Mouse (Mus musculus) liver, postnatal 0 days (tissue): ENCODE data around the gene Bcl6b. TPM values are rescaled to one million over a fixed set of nuclear protein-coding genes. Genes with fewer than 3 reads are reported as not detected.

ENCODE experiments used
- ATAC-seq: fragments of 200-750 bp; cut with Nextera tagmentation; 2 replicates; pipeline ENCODE4 v1.8.0; 2017; ENCODE audit warnings: mild to moderate bottlenecking, moderate library complexity
- DNase-seq: peaks from one replicate; pipeline ENCODE4 v3.0.0-alpha.2; 2016
- H3K27ac ChIP-seq: fragments of 300-500 bp; sonication (generic); 2 replicates; pipeline ENCODE4 v1.5.1; 2014; ENCODE audit warnings: antibody characterized with exemption, moderate library complexity, mild to moderate bottlenecking, low read depth
- H3K27me3 ChIP-seq: fragments of 300-500 bp; sonication (generic); 2 replicates; pipeline ENCODE4 v1.6.1; 2014; ENCODE audit warnings: low read length, control low read depth, mixed read lengths; ENCODE audit not compliant: insufficient read depth
- H3K36me3 ChIP-seq: fragments of 300-500 bp; sonication (generic); replicated peaks from 2 replicates; pipeline ENCODE4 v1.6.1; 2014; ENCODE audit warnings: mild to moderate bottlenecking, control low read depth, low read length, moderate library complexity, mixed read lengths; ENCODE audit not compliant: insufficient read depth
- H3K4me1 ChIP-seq: fragments of 300-500 bp; sonication (generic); 2 replicates; pipeline ENCODE4 v1.6.1; 2014; ENCODE audit warnings: antibody characterized with exemption, mild to moderate bottlenecking, control low read depth; ENCODE audit not compliant: insufficient read depth
- H3K4me2 ChIP-seq: fragments of 300-500 bp; sonication (generic); 2 replicates; pipeline ENCODE4 v1.6.1; 2014; ENCODE audit warnings: low read depth, mild to moderate bottlenecking, low read length, moderate library complexity, mixed read lengths
- H3K4me3 ChIP-seq: fragments of 300-500 bp; sonication (generic); 2 replicates; pipeline ENCODE4 v1.5.1; 2014; ENCODE audit warnings: low read depth, low read length
- H3K9ac ChIP-seq: fragments of 300-500 bp; sonication (generic); replicated peaks from 2 replicates; pipeline ENCODE4 v1.6.1; 2014; ENCODE audit warnings: mild to moderate bottlenecking, moderate library complexity
- H3K9me3 ChIP-seq: fragments of 300-500 bp; sonication (generic); 2 replicates; pipeline ENCODE4 v1.6.1; 2016; ENCODE audit warnings: mild to moderate bottlenecking, control low read depth, low read length, mixed read lengths
- CTCF ChIP-seq: sonication (generic); IDR thresholded peaks from 2 replicates; pipeline ENCODE4 v1.5.1; 2016; ENCODE audit warnings: antibody characterized with exemption, low read depth
- EP300 ChIP-seq: IDR thresholded peaks from 2 replicates; pipeline ENCODE4 v1.6.1; 2016; ENCODE audit warnings: antibody characterized with exemption, low read depth, mild to moderate bottlenecking
- WGBS: fragments of 180-500 bp; shearing (Covaris S2); extraction: QIAGEN DNeasy Blood & Tissue Kit; methylation state at CpG from one replicate; pipeline ENCODE4 v1.1.7; 2014; ENCODE audit not compliant: insufficient replicate concordance; 5-methylcytosine and 5-hydroxymethylcytosine counted together
- polyA plus RNA-seq: library from polyadenylated mRNA; unstranded; fragments of >200 nt; fragmentation: Nextera tagmentation; extraction: Ambion mirVana; gene quantifications from 2 replicates; pipeline ENCODE4 v1.2.1, GENCODE M21; 2015

The Bcl6b gene
- 1.4 and 1.8 TPM in 2 replicates for polyA plus RNA-seq

DNA sequence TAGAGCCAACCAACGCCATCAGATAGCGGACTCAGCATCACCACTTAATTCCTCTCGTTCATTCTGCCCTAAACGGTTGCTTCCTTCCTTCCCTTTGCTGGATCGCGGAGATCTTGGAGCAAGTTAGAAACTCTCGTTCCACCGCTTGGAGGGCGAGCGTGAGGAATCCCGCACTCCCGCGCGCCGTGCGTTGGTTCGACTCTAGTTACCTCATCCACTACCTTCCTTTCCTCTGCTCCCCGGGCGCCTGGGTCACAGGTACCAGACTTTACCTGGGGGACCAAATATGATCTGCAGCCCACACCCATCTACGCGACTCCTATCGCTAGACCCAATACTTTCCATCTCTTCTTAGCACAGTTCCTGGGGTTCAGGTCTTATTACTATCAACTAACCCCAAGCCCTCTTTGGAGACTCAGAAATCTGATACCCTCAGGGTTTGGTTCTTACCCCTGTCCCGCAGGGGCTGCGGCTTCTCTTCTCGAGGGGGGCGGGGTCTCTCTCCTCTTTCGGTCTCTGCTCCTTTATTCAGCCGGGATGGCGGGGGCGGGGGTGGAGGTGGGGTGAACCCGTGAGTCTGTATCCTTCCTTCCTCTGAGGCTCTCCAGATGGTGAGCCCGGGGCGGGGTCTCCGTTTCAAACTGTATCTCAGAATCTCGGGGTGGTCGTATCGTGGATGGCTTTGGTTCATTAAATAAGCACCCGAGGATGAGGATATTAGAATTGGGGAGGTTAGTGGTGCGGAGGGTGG lies at the start of gene Bcl6b:
TSS of gene Bcl6b (minus strand) at position 539 of the 751 bp plus-strand sequence.
- DNase-seq (no peak), ATAC-seq (peak; percentile 3; the same call in 1 of the 2 replicates)
- TF ChIP-seq EP300 (no peak), CTCF (no peak)
- peaks cover 28% of the 10 kb centered on the region for H3K4me1 ChIP-seq
- peak within 1 kb of the TSS; percentile 54 for H3K9ac ChIP-seq
- no peaks in the 10 kb centered on the region for H3K36me3 ChIP-seq
- H3K27me3 ChIP-seq, result peaks cover 46% of the 10 kb centered on the region
- peak within 1 kb of the TSS; percentile 77 for H3K4me2 ChIP-seq
- peak within 1 kb of the TSS; percentile 50 for H3K4me3 ChIP-seq
- 3% methylated on average over 39 of the region's 39 CpGs for WGBS
- H3K27ac ChIP-seq, result peak within 1 kb of the TSS; percentile 70
- no peaks in the 10 kb centered on the region for H3K9me3 ChIP-seq

DNA sequence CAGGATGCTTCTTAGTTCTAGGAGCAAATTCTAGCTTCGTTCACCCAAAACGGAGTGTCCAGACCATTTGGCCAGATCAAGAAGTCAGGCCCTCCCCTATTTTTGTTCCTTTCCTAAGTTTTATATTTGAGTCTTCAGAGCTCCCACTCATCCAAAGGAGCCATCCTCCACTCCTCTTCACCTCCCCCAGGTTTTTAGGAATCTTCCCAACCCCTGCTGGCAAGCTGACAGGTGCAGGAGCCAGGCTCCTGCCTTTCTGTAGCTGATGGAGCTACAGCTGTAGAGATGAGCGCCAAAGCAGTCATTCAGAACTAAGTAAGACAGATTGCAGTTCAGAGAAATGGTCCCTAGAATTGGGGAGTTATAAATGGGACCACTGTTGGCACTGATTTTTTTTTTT lies 49.4 kb upstream of the Bcl6b start:
- Histone ChIP-seq H3K27ac (no peak overlapping the region), H3K4me1 (no peaks in the 10 kb centered on the region), H3K9ac (no peak overlapping the region), H3K4me3 (no peak overlapping the region), H3K36me3 (no peaks in the 10 kb centered on the region), H3K9me3 (no peaks in the 10 kb centered on the region), H3K27me3 (no peaks in the 10 kb centered on the region), H3K4me2 (no peak overlapping the region)
- TF ChIP-seq EP300, result no peak
- no peak for TF ChIP-seq CTCF
- DNase-seq (no peak), ATAC-seq (no peak)
- WGBS, result 78% methylated on average over 3 of the region's 3 CpGs

DNA sequence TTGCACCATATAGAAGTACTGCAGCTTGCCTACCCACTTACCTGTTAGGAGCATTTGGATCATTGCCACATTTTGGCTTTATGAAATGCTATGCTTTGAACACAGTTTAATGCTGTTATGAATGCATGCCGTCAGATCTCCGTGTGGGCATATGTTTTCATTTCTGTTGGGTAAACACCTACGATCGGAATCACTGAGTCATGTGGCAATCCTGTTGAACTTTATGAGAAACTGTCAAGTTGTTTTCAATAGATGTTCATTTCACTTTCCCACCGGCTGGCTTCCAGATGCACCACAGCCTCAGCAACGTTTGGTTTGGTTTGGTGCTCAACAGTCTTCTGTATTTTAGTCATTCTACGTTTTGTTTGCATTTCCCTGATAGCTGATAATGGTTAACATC lies 42.0 kb upstream of the Bcl6b start:
- H3K9ac ChIP-seq, result no peak overlapping the region
- no peak overlapping the region for H3K4me3 ChIP-seq
- H3K27me3 ChIP-seq, result no peaks in the 10 kb centered on the region
- DNase-seq (no peak), ATAC-seq (no peak)
- H3K36me3 ChIP-seq, result no peaks in the 10 kb centered on the region
- TF ChIP-seq EP300 (no peak), CTCF (no peak)
- H3K4me1 ChIP-seq, result no peaks in the 10 kb centered on the region
- no peak overlapping the region for H3K27ac ChIP-seq
- 69% methylated on average over 7 of the region's 7 CpGs for WGBS
- no peaks in the 10 kb centered on the region for H3K9me3 ChIP-seq
- H3K4me2 ChIP-seq, result no peak overlapping the region

DNA sequence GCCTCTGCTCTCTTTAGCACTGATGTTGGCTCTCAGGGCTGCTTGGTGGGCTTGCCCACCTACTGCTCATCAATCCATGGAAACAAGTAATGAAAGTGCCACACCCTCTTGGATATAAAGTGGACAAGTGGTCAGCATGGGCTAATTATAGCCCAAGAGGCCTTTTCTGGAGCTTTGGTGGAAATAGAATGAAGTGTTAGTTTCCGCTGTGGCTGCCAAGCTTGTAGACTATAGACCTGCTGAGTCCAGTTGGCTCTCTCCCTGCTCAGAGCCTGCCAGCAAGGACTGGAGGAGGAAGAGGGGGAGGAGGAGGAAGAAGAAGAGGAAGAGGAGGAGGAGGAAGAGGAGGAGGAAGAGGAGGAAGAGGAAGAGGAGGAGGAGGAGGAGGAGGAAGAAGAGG lies 36.8 kb upstream of the Bcl6b start:
- Histone ChIP-seq H3K9ac (no peak overlapping the region), H3K4me1 (no peaks in the 10 kb centered on the region), H3K36me3 (no peaks in the 10 kb centered on the region), H3K27ac (no peak overlapping the region), H3K9me3 (no peaks in the 10 kb centered on the region), H3K27me3 (no peaks in the 10 kb centered on the region), H3K4me3 (no peak overlapping the region), H3K4me2 (no peak overlapping the region)
- WGBS, result 80% methylated on average over 1 of the region's 1 CpGs
- ATAC-seq (no peak), DNase-seq (no peak)
- TF ChIP-seq EP300 (no peak), CTCF (no peak)

DNA sequence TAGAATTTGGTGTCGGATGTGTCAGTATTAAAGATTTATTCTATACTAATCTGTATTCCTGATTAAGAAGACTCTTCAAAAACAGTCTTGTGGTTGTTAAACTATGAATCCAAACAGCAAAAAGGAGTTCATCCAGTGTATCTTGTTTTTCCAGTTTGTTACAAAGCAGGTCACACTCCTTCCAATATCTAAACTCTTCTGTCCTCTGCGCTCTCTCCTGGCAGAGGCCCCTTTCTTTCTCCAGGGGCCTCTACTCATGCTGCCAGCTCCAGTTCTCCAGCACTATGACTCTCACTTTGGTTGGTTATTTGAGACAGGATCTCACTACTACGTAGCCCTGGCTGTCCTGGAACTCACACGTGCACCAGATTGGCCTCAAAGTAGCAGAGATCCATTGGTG lies 36.2 kb upstream of the Bcl6b start:
- Histone ChIP-seq H3K9ac (no peak overlapping the region), H3K27me3 (no peaks in the 10 kb centered on the region), H3K36me3 (no peaks in the 10 kb centered on the region), H3K4me1 (no peaks in the 10 kb centered on the region), H3K9me3 (no peaks in the 10 kb centered on the region), H3K4me2 (no peak overlapping the region), H3K27ac (no peak overlapping the region), H3K4me3 (no peak overlapping the region)
- ATAC-seq, result no peak
- 61% methylated on average over 4 of the region's 4 CpGs for WGBS
- no peak for DNase-seq
- TF ChIP-seq EP300, result no peak
- no peak for TF ChIP-seq CTCF

DNA sequence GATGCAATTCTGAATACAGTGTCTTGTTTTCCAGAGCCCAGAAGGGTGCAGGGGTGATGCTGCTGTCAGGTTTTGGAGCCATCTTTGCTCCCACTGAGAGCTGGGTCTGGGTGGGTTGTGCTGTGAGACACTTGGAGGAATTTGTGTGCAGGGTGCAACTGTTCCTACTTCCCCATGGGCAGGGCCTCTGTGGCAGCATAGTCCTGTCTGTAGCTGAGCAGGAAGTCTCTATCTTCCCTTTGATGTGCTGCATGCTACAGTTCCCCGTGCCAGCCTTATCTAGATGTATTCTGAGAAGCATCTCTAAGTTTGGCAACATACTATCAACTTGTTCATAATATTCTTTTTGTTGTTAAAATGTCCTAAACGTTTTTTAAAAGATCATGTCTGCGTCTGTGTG lies 35.7 kb upstream of the Bcl6b start:
- H3K4me2 ChIP-seq, result no peak overlapping the region
- no peaks in the 10 kb centered on the region for H3K27me3 ChIP-seq
- 42% methylated on average over 3 of the region's 3 CpGs for WGBS
- TF ChIP-seq EP300 (no peak), CTCF (no peak)
- ATAC-seq (no peak), DNase-seq (no peak)
- no peak overlapping the region for H3K9ac ChIP-seq
- no peaks in the 10 kb centered on the region for H3K9me3 ChIP-seq
- no peak overlapping the region for H3K4me3 ChIP-seq
- H3K4me1 ChIP-seq, result no peaks in the 10 kb centered on the region
- H3K27ac ChIP-seq, result no peak overlapping the region
- no peaks in the 10 kb centered on the region for H3K36me3 ChIP-seq
